Mouse (Mus musculus) activated CD4-positive, CD25-positive, alpha-beta regulatory T cell, adult 9 weeks (primary cell): ENCODE data around the gene Olfr103. TPM values are rescaled to one million over a fixed set of nuclear protein-coding genes. Genes with fewer than 3 reads are reported as not detected.

Experiments
- polyA plus RNA-seq: library from polyadenylated mRNA; unstranded; fragments of 100-300 nt; shearing (Covaris generic); gene quantifications from one replicate; pipeline ENCODE4 v1.2.1, GENCODE M21; 2017

The Olfr103 gene
- polyA plus RNA-seq: not detected

DNA sequence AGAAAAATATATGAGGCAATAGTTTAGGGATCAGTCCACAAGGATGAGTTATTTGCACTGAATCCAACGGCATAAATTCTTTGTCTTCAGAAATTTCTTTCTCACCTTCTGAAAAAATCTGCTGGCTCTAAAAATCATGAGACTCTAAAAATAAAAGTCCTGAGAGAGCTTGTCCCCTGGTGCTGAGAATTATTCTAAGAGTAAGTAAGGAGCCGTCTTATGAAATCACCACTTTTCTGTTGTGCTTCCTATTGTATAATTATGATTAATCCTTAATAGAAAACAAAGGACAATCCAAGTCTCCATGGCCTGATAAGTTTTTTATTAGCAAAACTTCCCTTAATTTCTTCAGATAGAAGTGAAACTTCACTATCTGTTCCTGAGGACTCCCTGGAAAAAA lies at the start of gene Olfr103:
TSS of gene Olfr103 (minus strand) at position 101 of the 400 bp plus-strand sequence.

GRCm38 (mm10) chr17:37378733-37379132 lies 39.2 kb upstream of the Olfr103 start, which contains the start of gene Olfr105-ps:
Gene Olfr105-ps (plus strand): TSS chr17:37379033.

DNA sequence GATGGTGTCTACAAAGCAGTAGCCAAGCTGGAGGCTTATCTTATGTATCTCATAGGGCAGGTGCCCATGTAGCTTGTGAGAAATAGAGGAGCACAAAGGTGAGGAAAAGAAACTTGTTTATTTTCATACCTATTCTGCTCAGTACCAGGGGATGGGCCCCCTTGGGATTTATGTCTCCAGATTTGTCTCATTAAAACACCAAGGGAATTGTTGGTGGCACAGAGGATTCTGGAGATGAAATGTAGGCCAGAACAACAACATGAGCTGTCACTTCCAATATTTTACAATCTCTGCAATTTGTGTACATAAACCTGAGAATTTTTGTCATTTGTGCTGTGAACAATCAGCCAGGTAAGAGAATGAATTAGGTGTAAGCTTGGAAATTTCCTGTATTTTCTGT lies 19.8 kb upstream of the Olfr103 start, which contains the start of gene Olfr104-ps:
TSS of gene Olfr104-ps (plus strand) at position 301 of the 400 bp plus-strand sequence.

GRCm38 (mm10) chr17:37316954-37317353 lies 22.5 kb downstream of the Olfr103 start, which contains the start of gene Olfr102:
Gene Olfr102 (minus strand): TSS chr17:37317054.

DNA sequence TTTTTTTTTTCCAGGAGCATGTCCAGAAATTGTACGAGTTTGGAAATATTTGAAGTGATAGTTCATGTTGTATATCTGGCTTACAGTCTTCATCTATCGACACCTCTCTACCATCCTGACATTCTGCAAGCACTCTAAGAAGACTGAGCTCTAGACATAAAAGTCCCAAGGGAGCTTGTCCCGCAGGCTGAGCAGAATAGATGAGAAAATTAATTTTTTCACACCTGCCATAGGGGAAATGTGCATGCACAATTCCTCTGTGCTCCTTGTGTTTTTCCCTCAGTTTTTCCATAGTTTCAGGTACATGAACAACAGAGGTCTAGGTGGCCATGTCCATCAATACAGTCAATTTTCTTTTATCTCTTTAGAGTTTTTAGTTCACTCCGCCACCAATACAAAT lies 35.3 kb downstream of the Olfr103 start, which contains the start of gene Olfr101:
TSS of gene Olfr101 (minus strand) at position 101 of the 400 bp plus-strand sequence.

Other genes with a start within 250 kb of the Olfr103 start
- 0.07 TPM for gene Olfr91, start 241.4 kb downstream of the Olfr103 start, polyA plus RNA-seq
- not detected for gene Olfr92, start 219.6 kb downstream of the Olfr103 start, polyA plus RNA-seq
- gene Olfr93, start 178.2 kb downstream of the Olfr103 start, polyA plus RNA-seq: not detected
- 0.70 TPM for gene Ubd, start 145.8 kb downstream of the Olfr103 start, polyA plus RNA-seq
- gene Olfr94, start 138.7 kb downstream of the Olfr103 start, polyA plus RNA-seq: not detected
- not detected for gene Olfr95, start 126.6 kb downstream of the Olfr103 start, polyA plus RNA-seq
- gene Olfr96, start 119.6 kb downstream of the Olfr103 start, polyA plus RNA-seq: not detected
- not detected for gene Olfr97, start 102.4 kb downstream of the Olfr103 start, polyA plus RNA-seq
- gene Olfr98, start 75.9 kb downstream of the Olfr103 start, polyA plus RNA-seq: not detected
- 138 TPM for gene H2-M3, start 69.5 kb downstream of the Olfr103 start, polyA plus RNA-seq
- gene Olfr99, start 56.2 kb downstream of the Olfr103 start, polyA plus RNA-seq: 4.1 TPM
- 0.10 TPM for gene Olfr101, start 35.4 kb downstream of the Olfr103 start, polyA plus RNA-seq
- gene Olfr102, start 22.6 kb downstream of the Olfr103 start, polyA plus RNA-seq: not detected
- gene Olfr104-ps, start 19.9 kb upstream of the Olfr103 start, polyA plus RNA-seq: not detected
- gene Olfr105-ps, start 39.3 kb upstream of the Olfr103 start, polyA plus RNA-seq: not detected
- not detected for gene Olfr106-ps, start 50.7 kb upstream of the Olfr103 start, polyA plus RNA-seq
- gene Olfr107, start 59.5 kb upstream of the Olfr103 start, polyA plus RNA-seq: not detected
- not detected for gene Olfr108, start 105.8 kb upstream of the Olfr103 start, polyA plus RNA-seq
- gene Olfr109, start 119.2 kb upstream of the Olfr103 start, polyA plus RNA-seq: not detected
- gene H2-M2, start 143.9 kb upstream of the Olfr103 start, polyA plus RNA-seq: not detected
- gene Olfr110, start 152.8 kb upstream of the Olfr103 start, polyA plus RNA-seq: not detected
- gene Olfr111, start 168.3 kb upstream of the Olfr103 start, polyA plus RNA-seq: not detected
- gene Olfr112, start 229.8 kb upstream of the Olfr103 start, polyA plus RNA-seq: not detected
- not detected for gene Olfr113, start 238.0 kb upstream of the Olfr103 start, polyA plus RNA-seq